Mouse (Mus musculus): Measurements from ENCODE around the gene Nps. TPM values are rescaled to one million over a fixed set of nuclear protein-coding genes. Genes with fewer than 3 reads are reported as not detected.
"Not testable (repeated sequence)": the region's sequence is repeated elsewhere in the genome, so short reads cannot be mapped to it uniquely, and the experiment has no call there.

Gene Nps
- not detected for total RNA-seq (2021)

GRCm38 (mm10) chr7:135258053-135258753 lies at the start of gene Nps:
Gene Nps (plus strand): TSS chr7:135258703.
- intact Hi-C loops (cut with DNase I); DNase-seq (ENCODE audit: low spot score): not testable (repeated sequence)

- DNase-seq (ENCODE audit: low spot score), result no peak
- intact Hi-C loops (cut with DNase I), result no loop called here
These were observed 49.4 kb upstream of the Nps start for GRCm38 (mm10) chr7:135208947-135209567.

GRCm38 (mm10) chr7:135210296-135210695 lies 48.2 kb upstream of the Nps start:
- no peak for DNase-seq (ENCODE audit: low spot score)
- intact Hi-C loops (cut with DNase I), result no loop called here

GRCm38 (mm10) chr7:135210831-135211230 lies 47.7 kb upstream of the Nps start:
- intact Hi-C loops (cut with DNase I), result no loop called here
- DNase-seq (ENCODE audit: low spot score), result no peak

GRCm38 (mm10) chr7:135212505-135212904 lies 46.0 kb upstream of the Nps start:
- DNase-seq (ENCODE audit: low spot score), result peak; percentile 4
- intact Hi-C loops (cut with DNase I), result no loop called here

- no peak for DNase-seq (ENCODE audit: low spot score)
- intact Hi-C loops (cut with DNase I), result no loop called here
These were observed 37.0 kb upstream of the Nps start for GRCm38 (mm10) chr7:135221475-135221874.

- intact Hi-C loops (cut with DNase I), result no loop called here
- no peak for DNase-seq (ENCODE audit: low spot score)
These were observed 32.5 kb upstream of the Nps start for GRCm38 (mm10) chr7:135226021-135226420.

- intact Hi-C loops (cut with DNase I), result no loop called here
- DNase-seq (ENCODE audit: low spot score), result no peak
These were observed 21.4 kb upstream of the Nps start for GRCm38 (mm10) chr7:135237152-135237551.

GRCm38 (mm10) chr7:135239441-135239840 lies 19.1 kb upstream of the Nps start:
- DNase-seq (ENCODE audit: low spot score), result no peak

GRCm38 (mm10) chr7:135240006-135240405 lies 18.5 kb upstream of the Nps start:
- DNase-seq (ENCODE audit: low spot score), result no peak
- intact Hi-C loops (cut with DNase I), result no loop called here

More at GRCm38 (mm10) chr7:135239441-135239840, 19.1 kb upstream of the Nps start:
- intact Hi-C loops (cut with DNase I), result no loop called here

GRCm38 (mm10) chr7:135240636-135241035 lies 17.9 kb upstream of the Nps start:
- intact Hi-C loops (cut with DNase I), result no loop called here
- no peak for DNase-seq (ENCODE audit: low spot score)

GRCm38 (mm10) chr7:135244171-135244880 lies 14.2 kb upstream of the Nps start:
- DNase-seq (ENCODE audit: low spot score), result no peak
- intact Hi-C loops (cut with DNase I), result no loop called here

GRCm38 (mm10) chr7:135246386-135246785 lies 12.1 kb upstream of the Nps start:
- intact Hi-C loops (cut with DNase I), result no loop called here
- DNase-seq (ENCODE audit: low spot score), result no peak

GRCm38 (mm10) chr7:135253249-135253648 lies 5.3 kb upstream of the Nps start:
- no peak for DNase-seq (ENCODE audit: low spot score)
- intact Hi-C loops (cut with DNase I), result no loop called here

- no peak for DNase-seq (ENCODE audit: low spot score)
- intact Hi-C loops (cut with DNase I), result no loop called here
These were observed 4.1 kb upstream of the Nps start for GRCm38 (mm10) chr7:135254423-135254822.

- DNase-seq (ENCODE audit: low spot score), result no peak
- intact Hi-C loops (cut with DNase I), result no loop called here
These were observed 12.5 kb downstream of the Nps start for GRCm38 (mm10) chr7:135271011-135271410.

GRCm38 (mm10) chr7:135283212-135283611 lies 24.7 kb downstream of the Nps start:
- intact Hi-C loops (cut with DNase I), result no loop called here
- no peak for DNase-seq (ENCODE audit: low spot score)

- intact Hi-C loops (cut with DNase I), result no loop called here
- no peak for DNase-seq (ENCODE audit: low spot score)
These were observed 31.5 kb downstream of the Nps start for GRCm38 (mm10) chr7:135289976-135290375.

GRCm38 (mm10) chr7:135291646-135292236 lies 33.2 kb downstream of the Nps start:
- intact Hi-C loops (cut with DNase I), result no loop called here
- no peak for DNase-seq (ENCODE audit: low spot score)

- intact Hi-C loops (cut with DNase I), result no loop called here
- no peak for DNase-seq (ENCODE audit: low spot score)
These were observed 36.0 kb downstream of the Nps start for GRCm38 (mm10) chr7:135294498-135294897.

- intact Hi-C loops (cut with DNase I), result no loop called here
- DNase-seq (ENCODE audit: low spot score), result no peak
These were observed 46.0 kb downstream of the Nps start for GRCm38 (mm10) chr7:135304496-135304895.
